Mouse (Mus musculus): ENCODE measurements around the gene Dcun1d3.
A peak's percentile ranks its signal among the peaks of the same experiment; 100 is the strongest.

Dcun1d3 gene

DNA sequence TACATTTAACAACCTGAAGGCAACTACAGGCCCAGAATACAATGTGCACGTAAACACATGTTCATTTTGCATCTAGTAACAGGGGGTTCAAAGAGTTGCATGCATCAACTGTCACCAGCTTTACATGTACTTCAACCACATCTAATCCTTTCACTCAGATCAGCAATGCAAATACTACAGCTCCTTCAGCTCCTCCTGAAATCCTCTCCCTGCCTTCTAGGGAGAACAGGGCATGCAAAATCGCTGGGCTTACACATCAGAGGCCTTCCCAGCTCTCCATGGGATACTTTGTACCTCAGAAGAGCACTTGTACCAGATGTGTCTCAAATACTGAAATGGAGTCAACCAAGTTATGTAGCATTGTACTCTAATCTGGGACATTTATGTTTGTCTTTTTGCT is 23.0 kb downstream of the Dcun1d3 start:
- no peak for DNase-seq (ENCODE audit: low spot score)

DNA sequence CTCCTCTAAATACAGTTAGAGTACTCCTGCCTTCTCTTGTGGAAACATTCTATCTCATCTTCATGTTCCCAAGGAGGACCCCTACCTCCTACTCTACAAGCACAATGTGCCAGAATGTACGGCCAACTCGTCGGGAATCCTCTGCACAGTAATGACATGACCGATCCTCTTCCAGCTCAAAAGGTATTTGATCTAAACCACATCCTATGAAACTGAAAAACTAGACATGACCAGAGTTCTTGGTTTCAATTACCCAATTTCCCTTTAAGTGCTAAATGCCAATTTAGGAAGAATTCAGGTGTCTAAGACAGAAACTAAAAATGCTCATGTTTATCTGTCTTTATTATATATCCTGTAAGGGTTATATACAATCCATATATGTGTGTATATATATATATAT is 23.9 kb downstream of the Dcun1d3 start:
- no peak for DNase-seq (ENCODE audit: low spot score)

DNA sequence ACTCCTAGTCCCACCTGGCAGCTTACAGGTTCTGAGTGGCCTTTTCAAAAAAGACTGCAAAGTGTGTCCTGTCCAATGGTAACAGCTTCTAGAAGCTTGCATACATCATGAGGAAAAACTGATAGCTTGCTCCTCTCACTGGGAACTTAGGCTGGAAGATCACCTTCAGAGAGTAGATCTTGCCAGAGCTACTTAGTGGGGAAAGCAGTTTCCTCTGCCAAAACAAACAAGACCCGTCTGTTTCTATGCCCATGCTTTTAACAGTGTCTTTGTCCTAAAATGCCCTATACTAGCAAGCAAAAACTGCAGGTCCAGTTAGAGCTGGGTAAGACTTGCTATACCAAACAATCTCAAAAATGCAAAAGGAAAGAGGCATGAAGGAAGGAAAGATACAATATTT is 30.0 kb downstream of the Dcun1d3 start:
- DNase-seq (ENCODE audit: low spot score): no peak

DNA sequence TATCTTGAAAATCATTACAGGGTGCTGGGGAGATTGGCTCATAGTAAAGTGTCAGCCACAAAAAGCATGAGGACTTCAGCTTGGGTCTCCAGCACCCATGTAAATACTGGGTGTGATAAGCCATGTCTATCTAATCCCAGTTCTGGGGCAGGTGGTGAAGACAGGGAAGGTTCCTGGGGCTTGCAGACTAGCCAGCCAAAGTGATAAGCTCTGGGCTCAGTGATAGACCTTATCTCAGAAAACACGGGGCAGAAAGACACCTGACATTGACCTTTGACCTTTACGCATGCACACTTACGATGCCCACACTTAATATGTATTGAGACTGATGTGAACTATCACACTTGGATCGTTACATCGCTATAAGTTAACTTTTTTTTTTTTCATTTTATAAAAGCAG is 31.6 kb downstream of the Dcun1d3 start:
- no peak for DNase-seq (ENCODE audit: low spot score)

DNA sequence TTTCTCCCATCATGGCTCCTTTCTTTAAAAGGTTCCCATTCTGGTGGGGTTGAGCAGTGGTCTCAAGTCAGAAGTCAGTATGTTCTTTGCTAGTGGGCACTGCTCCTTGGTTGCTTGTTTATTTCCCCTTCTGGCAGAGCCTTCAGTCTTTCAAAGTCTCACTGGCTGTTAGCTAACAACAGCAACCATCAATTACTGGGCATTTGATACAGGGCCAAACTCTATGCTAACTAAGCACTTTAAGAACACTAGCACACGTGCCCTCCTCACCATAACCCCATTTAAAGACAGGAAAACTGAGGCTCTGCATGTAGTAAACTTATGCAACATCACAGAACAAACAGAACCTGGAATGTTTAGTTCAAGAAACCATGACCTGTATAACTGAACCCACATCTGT is 33.9 kb downstream of the Dcun1d3 start:
- no peak for DNase-seq (ENCODE audit: low spot score)

DNA sequence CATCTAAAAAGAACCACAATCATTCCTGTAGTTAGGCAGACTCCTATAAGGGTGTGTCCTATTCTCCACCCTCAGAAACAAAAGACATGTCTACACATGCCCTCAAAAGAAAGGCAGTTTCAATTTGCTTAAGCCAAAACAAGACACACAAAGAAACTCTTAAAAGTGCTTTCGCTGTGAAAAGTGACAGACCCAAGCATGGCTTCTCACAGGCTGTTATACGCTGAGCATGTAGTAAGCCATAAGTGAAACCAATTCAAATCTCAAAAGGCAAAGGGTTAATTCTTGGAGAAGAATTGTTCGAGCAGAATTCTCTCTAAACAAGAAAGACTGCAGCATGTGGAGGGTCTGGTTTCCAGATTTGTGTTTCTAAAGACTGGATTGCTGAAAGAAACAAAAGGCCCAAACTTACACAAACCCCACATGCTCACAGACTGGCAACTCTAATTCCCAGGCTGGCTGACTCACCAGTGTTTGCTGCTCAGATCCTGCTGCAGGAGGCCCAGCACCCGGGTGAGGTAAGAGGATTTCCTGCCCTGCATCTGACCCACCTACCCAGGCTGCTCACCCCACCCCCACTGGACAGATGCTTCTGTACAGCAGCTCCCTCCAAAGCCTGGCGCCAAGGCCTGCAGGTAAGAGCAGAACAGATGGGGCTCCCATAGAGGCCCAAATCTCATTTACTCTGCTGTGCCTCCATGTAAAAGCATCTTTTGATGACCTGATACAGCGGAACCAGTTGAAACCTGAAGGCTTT is 34.6 kb downstream of the Dcun1d3 start:
- DNase-seq (ENCODE audit: low spot score): peak; percentile 52

DNA sequence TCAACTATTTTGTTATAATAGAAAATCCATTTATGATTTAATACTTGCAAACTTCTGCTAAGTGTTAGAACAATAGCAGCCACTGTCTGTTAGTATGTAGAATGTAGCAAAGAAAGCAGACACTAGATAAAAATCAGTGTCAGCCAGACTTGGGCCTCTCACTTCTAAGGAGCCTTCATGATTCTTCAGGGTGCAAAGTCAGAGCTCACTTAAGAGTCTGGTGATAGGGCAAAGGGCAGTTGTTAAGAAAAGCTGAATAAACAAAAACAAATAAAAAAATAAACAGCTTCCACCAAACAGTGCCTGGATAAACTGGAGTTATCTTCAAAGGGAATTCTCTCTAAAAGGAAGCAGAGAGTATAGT is 35.1 kb downstream of the Dcun1d3 start:
- DNase-seq (ENCODE audit: low spot score): no peak

DNA sequence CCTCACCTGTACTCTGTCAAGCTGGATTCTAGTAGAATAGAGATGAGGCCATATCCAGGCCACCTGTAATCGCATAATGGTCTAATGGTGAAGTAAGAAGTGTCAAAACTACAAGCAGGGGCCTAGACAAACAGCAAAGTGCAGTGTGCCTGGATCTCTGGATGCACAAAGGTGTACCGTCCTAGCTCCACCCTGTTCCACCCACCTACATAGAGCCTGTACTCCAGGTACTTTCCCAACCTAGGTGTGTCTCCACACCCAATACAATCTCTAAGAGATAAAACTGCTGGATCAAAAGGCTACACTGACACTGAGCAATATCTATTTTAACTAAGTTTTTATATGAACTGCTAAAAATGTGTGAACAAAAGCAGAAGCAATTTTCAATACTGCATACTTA is 35.5 kb downstream of the Dcun1d3 start:
- no peak for DNase-seq (ENCODE audit: low spot score)

DNA sequence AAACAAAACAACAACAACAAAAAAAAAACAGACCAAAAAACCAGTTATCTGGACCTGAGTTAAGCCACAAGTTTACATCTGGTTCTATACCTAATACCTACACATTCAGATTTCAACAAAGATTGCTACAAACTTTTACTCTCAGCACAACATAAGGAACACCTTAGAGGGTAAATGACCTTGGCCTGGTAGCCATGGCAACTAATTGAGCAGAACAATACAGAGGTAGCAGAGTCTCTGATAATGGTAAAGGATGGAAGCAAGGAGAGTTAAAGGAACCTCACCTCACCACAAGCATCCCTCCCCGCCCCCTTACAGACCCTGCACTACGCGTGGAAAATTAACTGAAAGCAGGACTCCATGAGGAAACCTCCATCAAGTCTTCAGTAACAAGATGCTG is 36.0 kb downstream of the Dcun1d3 start:
- DNase-seq (ENCODE audit: low spot score): no peak

DNA sequence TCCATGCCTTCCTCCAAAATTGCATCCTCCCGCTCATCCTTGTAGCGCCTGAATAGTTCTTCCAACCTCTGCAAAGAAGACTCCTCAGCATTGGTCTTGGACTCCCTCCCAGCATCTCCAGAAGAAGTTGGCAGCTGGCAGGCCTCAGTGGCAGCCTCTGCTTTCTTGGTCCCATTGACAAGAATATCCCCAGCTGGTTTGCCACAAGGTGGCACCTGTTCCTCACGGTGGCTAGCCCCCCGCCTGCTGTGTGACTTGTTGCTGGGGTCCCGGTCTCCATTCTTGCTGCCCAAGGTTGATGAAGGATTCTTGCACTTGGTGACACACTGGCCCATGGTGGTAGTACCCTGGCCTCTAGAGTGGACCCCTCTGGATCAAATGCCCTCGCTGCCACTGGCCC is 36.6 kb downstream of the Dcun1d3 start:
- no peak for DNase-seq (ENCODE audit: low spot score)

DNA sequence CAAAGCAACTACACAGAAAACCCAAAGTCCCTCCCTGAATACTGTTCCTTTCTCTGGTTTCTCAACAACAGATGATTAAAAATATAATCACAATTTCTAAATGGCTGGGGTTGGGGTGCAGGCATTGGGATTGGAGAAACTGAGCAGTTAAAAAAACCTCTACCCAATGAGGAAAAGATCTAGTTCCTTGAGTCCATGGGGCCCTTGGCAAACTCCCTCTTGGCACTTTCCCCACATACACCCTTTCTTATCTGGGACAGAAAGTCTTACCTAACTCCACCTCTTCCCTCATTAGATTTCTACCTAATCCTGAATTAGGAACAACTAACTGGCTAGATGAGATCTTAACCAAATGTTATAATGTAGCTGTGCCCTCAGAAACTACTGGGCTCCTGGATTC is 41.1 kb downstream of the Dcun1d3 start:
- no peak for DNase-seq (ENCODE audit: low spot score)

DNA sequence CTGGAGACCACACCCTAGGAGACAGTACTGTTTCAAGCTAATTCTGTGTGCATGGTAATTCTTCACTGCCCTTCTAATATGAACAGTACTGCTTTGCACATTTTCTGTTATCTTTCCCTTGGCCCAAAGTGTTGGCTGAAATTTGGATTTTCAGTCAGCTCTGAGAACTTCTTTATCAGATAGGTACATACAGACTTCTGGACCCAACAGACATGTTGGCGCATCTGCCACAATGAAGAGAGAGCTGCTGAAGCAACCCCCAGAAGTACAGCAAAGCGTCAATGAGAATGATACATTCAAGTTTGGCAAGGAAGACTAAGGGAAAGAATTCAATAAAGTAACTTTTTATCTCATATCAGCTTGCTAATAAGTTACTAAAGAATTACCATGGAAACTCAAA is 41.7 kb downstream of the Dcun1d3 start:
- no peak for DNase-seq (ENCODE audit: low spot score)

DNA sequence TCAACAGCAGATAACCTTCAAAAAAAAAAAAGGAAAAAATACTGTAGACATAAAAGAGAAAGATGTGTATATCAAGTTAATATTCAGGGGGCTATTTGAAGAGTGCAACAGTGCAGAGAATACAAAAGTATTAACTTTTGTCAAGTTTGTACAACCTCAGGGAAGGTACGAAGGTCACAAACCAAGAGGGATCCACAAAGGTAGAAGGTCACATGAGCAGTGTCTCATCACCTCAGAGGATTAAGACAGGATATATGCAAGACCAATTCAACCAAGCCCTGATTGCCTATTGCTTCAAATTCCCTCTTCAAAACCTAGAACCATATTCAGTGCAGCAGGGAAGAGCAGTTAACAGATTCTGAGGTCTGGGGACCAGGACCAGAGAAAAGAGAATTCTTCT is 42.9 kb downstream of the Dcun1d3 start:
- DNase-seq (ENCODE audit: low spot score): no peak

DNA sequence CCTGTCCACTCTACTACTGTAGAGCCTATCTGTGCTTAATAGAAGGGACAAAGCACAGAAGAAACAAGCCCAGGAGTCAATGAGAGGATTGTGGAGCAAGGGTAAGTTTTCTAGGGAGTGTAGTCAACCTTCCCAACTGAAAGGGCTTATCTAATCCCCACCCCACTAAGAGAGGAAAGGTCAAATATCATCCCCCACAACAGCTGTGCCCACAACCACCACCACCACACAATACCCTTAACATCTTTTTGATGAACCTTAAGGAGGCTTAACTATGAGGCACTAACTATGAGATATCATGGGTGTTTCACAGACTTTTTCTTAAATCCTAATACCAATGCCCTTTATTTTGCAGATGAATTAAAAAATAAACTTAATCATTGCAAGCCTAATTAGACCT is 43.6 kb downstream of the Dcun1d3 start:
- DNase-seq (ENCODE audit: low spot score): no peak

DNA sequence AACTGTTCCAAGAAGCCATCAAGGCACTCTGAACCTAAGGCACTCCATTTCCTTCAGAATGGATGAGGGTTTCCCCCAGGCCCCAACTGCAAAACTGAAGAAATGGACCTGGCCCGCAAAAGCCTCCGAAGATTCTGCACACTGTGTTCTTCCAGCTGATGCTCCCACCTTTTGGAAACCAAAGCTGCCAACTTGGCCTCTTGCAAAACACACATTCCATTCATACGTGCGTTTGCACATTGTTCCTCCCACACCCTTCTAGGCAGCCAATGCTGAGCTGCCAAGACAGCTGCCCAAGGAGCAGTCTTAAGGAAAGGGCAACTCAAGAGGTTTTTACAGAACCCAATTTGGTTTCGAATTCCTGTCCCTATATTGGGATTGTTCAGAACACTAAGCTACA is 45.4 kb downstream of the Dcun1d3 start:
- no peak for DNase-seq (ENCODE audit: low spot score)

DNA sequence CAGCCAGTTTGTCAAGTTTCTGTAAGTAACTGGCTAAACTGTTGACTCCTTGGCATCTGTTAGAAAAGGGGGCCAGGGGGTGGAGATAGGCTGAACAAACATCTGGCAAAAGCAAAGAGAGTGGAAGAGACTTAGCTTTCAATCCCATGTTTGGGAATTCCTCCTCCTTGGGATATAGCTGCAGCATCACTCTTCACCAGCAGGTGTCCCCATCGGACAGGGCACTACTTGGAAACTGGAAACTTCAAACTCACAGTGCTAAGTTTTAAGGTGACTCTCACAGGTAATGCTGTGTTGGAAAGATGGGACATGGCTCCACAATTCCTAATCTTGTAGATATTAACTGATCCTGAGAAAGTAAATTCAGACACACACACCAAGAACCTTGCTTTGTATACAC is 47.0 kb downstream of the Dcun1d3 start:
- DNase-seq (ENCODE audit: low spot score): peak; percentile 81

DNA sequence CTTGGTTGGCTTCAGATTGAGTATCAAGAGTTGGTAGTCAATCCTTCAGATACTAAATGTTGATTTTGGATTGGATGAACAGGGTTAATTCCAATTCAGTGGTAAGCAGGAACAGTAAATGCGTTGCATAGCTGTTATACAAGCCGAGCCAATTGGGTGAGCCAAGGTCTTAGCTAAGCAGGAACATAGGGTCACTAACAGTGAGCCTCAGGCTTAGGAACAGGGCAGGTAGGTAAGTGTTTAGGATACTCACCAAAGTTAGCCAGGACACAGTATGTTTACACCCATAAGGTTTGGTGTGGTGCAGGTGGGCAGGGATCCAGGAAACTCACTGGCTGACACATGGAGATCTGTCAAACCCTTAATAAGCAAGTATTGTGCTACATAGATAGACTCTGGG is 48.7 kb downstream of the Dcun1d3 start:
- no peak for DNase-seq (ENCODE audit: low spot score)

DNA sequence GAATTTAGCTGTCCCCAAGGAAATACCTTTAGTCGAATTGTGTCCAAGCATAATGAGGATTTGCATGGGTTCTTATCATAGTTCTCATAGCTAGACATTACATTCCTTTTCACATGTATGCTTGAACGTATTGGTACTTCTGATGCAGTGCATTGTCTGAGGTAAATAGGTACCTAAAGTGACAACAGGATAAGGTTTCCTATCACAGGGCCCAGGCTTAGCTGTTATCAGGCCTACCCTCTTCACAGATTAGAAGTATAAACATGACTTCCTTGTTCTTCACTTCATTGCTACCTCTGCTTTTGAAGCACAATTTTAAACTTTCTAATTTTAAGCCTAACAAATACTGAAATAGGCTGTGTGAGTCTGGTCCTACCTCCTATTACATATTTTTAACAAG is 50.6 kb downstream of the Dcun1d3 start:
- no peak for DNase-seq (ENCODE audit: low spot score)

DNA sequence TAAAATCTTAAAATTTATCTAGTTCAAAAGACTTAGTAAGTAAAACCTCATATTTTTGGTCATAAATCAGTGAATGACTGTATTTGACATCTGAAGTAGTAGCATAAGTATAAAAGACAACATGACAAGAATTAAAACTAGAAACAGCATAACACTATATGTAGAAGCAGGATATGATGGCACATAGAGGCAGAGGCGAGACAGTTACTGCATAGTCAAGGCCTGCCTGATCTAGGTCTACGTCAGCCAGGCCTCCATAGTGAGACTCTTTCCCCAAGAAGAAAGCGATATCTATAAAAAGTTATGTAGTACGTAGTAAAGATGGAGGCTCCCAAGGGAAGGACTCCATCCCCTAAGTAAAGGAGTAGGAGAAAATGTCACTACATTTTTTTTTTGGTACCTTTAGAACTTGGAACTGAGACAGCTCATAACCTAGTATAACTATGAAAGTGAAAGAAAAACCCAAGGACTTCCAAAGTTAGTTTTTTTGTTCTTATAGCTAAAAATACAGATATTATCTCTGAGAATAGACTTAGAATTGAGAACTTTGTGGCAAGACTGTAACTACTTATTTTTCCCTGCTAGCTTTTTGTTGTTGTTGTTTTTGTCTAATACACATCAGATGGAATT is 54.2 kb downstream of the Dcun1d3 start:
- DNase-seq (ENCODE audit: low spot score): no peak

DNA sequence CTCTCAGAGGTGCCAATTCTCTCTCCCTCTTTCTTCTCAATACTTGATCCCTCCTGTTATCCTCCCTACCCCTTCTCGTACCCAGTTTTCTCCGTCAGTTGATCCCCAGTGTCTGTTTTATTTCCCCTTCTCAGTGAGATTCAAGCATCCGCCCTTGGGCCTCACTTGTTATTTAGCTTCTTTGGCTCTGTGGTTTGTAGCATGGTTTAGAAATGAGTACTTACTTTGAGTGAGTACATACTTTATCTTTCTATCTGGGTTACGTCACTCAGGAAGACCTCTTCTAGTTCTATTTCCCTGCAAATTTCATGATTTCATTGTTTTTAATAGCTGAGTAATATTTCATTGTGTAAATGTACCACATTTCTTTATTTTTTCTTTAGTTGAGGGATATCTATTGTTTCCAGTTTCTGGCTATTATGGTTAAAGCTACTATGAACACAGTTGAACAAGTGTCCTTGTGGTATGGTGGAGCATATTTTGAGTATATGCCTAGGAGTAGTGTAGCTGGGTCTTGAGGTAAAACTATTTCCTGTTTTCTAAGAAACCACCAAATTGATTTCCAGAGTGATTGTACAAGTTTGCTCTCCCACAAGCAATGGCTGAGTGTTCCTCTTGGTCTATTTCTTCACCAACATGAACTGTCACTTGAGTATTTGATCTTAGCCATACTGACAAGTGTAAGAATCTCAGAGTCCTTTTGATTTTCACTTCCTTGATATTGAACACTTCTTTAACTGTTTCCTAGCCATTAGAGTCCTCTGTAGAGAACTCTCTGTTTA is 59.9 kb downstream of the Dcun1d3 start:
- DNase-seq (ENCODE audit: low spot score): no peak

DNA sequence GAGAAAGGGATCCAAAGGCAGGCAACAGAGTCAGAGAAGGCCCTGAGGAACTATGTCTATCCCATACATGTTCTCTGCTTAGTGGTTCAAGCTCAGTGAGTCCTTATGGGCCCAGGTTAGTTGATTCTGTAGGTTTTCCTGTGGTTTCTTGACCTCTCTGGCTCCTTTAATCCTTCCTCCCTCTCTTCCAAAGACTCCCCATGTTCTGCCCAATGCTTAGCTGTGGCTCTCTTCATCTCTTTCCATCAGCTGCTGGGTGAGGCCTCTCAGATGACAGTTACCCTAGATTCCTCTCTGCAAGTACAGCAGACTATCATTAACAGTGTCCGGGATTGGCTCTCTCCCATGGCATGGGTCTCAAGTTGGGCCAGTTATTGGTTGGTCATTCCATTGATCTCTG is 60.7 kb downstream of the Dcun1d3 start:
- no peak for DNase-seq (ENCODE audit: low spot score)

DNA sequence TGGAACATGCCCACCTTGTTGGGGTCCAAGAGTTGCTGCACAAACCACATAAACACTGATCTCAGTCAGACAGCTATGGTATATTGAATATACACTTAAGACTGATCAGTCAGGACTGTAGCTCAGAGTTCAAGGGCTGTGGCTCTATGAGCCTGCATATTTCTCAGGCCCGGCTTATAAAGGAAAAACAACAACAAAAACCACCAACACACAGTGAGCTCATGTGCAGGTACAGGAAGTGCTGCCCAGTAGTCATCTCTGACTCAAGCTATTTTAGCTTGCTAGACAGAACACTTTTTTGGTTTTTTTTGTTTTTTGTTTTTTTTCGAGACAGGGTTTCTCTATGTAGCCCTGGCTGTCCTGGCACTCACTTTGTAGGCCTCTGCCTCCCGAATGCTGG is 87.4 kb downstream of the Dcun1d3 start:
- no peak for DNase-seq (ENCODE audit: low spot score)

DNA sequence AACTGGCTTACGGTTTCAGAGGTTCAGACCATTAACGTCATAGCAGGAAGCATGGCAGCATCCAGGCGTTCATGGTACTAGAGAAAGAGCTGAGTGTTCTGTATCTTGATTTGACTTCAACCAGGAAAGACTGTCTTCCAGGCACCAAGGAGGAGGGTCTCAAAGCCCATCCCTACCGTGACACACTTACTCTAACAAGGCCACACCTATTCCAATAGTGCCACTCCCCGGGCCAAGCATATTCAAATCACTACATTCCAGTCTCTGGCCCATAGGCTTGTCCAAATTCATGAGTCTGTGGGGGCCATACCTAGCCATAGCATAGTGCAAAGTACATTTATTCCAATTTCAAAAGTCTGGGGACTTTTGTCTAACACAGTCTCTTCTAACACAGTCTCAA is 88.7 kb downstream of the Dcun1d3 start:
- DNase-seq (ENCODE audit: low spot score): no peak
